Mouse (Mus musculus) midbrain, embryonic 11.5 days (tissue): ENCODE results near the gene Gm12184. TPM values are rescaled to one million over a fixed set of nuclear protein-coding genes. Genes with fewer than 3 reads are reported as not detected.
A peak's percentile ranks its signal among the peaks of the same experiment; 100 is the strongest.
"Not testable (repeated sequence)": the region's sequence is repeated elsewhere in the genome, so short reads cannot be mapped to it uniquely, and the experiment has no call there.

ENCODE experiments used
- ATAC-seq: fragments of 200-750 bp; cut with Nextera tagmentation; 2 replicates; pipeline ENCODE4 v1.8.0; 2017; ENCODE audit warnings: moderate TSS enrichment, moderate library complexity; ENCODE audit not compliant: low FRiP score
- DNase-seq: peaks from one replicate; pipeline ENCODE4 v3.0.0; 2015; ENCODE audit warnings: low spot score; ENCODE audit errors: missing footprints
- H3K27ac ChIP-seq: fragments of 300-500 bp; sonication (generic); 2 replicates; pipeline ENCODE4 v1.5.1; 2014; ENCODE audit warnings: low read depth, low read length
- H3K27me3 ChIP-seq: fragments of 300-500 bp; sonication (generic); 2 replicates; pipeline ENCODE4 v1.6.1; 2014; ENCODE audit warnings: mild to moderate bottlenecking, low read length, moderate library complexity, mixed read lengths; ENCODE audit not compliant: control insufficient read depth, insufficient read depth
- H3K36me3 ChIP-seq: fragments of 300-500 bp; sonication (generic); 2 replicates; pipeline ENCODE4 v1.6.1; 2014; ENCODE audit warnings: mild to moderate bottlenecking, low read length, moderate library complexity, mixed read lengths; ENCODE audit not compliant: control insufficient read depth, insufficient read depth
- H3K4me1 ChIP-seq: fragments of 300-500 bp; sonication (generic); 2 replicates; pipeline ENCODE4 v1.6.1; 2014; ENCODE audit warnings: low read length; ENCODE audit not compliant: control insufficient read depth, insufficient read depth
- H3K4me2 ChIP-seq: fragments of 300-500 bp; sonication (generic); 2 replicates; pipeline ENCODE4 v1.6.1; 2014; ENCODE audit warnings: mild to moderate bottlenecking, moderate library complexity
- H3K4me3 ChIP-seq: fragments of 300-500 bp; sonication (generic); 2 replicates; pipeline ENCODE4 v1.5.1; 2014; ENCODE audit warnings: low read depth, low read length
- H3K9ac ChIP-seq: fragments of 300-500 bp; sonication (generic); 2 replicates; pipeline ENCODE4 v1.6.1; 2014; ENCODE audit warnings: low read length
- H3K9me3 ChIP-seq: fragments of 300-500 bp; sonication (generic); 2 replicates; pipeline ENCODE4 v1.6.1; 2016; ENCODE audit warnings: low read length; ENCODE audit not compliant: control insufficient read depth
- WGBS: fragments of 180-500 bp; shearing (Covaris S2); extraction: QIAGEN DNeasy Blood & Tissue Kit; methylation state at CpG from one replicate; pipeline ENCODE4 v1.1.7; 2014; 5-methylcytosine and 5-hydroxymethylcytosine counted together
- polyA plus RNA-seq: library from polyadenylated mRNA; unstranded; fragments of >200 nt; fragmentation: Nextera tagmentation; extraction: Ambion mirVana; gene quantifications from 2 replicates; pipeline ENCODE4 v1.2.1, GENCODE M21; 2014

The Gm12184 gene
- polyA plus RNA-seq, 1 experiment from 2014 or later, result 11.5 TPM

DNA sequence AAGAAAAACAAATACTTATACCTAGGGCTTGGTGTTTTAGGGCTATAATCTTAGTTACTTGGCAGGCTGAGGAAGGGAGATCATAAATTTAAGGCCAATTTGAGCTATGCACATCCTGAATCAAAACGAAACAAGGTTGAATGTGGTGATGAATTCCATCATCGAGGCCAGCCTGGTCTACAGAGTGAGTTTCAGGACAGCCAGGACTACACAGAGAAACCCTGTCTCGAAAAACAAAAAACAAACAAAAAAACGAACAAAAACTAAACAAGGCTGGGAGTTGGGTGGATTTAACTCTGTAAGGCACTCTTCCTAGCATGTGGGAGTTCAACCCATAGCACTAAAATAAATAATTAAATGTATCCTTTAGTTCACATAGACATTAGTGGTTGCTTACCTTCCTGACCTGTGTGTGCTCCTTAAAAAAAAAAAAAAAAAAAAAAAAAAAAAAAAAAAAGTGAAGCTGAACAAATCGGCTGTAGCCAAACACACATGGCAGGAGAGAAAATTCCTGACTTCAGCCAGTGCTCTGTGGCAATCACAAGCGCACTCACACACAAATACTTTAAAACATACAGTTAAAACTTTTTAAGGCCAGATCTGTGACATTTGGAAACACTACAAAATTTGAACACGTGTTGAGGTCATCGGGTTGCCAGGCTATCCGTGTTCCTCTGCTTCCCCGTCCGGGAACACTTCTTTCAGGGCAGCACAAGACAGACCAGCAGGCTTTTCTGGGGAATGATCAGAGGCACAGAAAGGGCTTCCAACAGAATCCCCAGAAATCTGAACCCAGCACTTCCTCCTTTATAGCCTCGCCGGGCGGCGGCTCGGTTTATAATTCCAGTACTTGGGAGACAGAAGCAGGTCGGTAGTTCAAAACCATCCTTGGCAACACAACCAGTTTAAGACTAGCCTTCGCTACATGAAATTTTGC is 27.2 kb downstream of the Gm12184 start:
- peak overlapping the region; percentile 96 for H3K4me2 ChIP-seq
- H3K9ac ChIP-seq, result peak overlapping the region; percentile 95
- peaks cover 17% of the 10 kb centered on the region for H3K4me1 ChIP-seq
- 9% methylated on average over 18 of the region's 18 CpGs for WGBS
- H3K27ac ChIP-seq, result peak overlapping the region; percentile 73
- no peaks in the 10 kb centered on the region for H3K27me3 ChIP-seq
- DNase-seq, result no peak
- H3K36me3 ChIP-seq, result peaks cover 27% of the 10 kb centered on the region
- H3K4me3 ChIP-seq, result peak overlapping the region; percentile 95
- ATAC-seq, result peak; percentile 33
- no peaks in the 10 kb centered on the region for H3K9me3 ChIP-seq

DNA sequence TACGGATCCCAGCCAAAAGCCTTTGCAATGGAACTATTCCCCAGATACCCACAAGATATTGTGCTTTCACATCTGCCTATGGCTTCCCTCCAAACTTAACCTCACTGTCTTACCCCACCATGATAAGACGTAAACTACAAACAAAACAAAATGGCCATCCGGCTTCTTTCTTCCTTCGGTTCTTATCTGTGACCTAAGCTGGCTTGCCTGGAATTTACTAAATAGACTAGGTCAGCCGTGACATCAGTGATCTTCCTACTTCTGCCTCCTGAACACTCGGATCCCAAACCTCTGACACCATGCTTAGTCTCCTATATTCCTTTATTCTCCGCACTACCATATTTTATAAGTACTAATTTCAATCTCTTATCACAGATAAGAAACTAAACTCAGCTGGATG is 28.1 kb downstream of the Gm12184 start:
- Histone ChIP-seq H3K27me3 (no peaks in the 10 kb centered on the region), H3K9ac (no peak overlapping the region), H3K4me2 (peak overlapping the region; percentile 96; the same call in 1 of the 2 replicates), H3K4me3 (no peak overlapping the region), H3K4me1 (peaks cover 17% of the 10 kb centered on the region), H3K27ac (no peak overlapping the region), H3K36me3 (peaks cover 19% of the 10 kb centered on the region), H3K9me3 (no peaks in the 10 kb centered on the region)
- WGBS, result 64% methylated on average over 7 of the region's 7 CpGs
- ATAC-seq (no peak), DNase-seq (no peak)

DNA sequence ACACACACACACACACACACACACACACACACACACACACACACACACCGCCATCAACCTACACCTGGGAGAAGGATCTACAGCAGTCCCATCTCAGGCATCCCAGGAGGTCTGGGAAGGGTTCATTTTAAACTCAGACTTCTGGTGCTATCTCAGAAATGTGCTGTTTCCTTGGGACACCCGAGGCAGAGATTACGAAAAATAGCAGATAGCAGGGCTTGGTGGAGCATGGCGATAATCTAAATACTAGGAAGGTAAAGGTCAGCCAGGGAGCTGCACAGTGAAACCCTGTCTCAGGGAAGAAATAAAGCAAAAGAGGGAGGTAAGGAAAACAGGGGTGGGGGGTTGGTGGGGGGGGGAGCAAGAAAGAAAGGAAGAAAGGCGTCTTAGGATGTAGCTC is 29.2 kb downstream of the Gm12184 start:
- Histone ChIP-seq H3K4me2 (no peak overlapping the region), H3K27me3 (no peaks in the 10 kb centered on the region), H3K9ac (no peak overlapping the region), H3K4me3 (no peak overlapping the region), H3K9me3 (no peaks in the 10 kb centered on the region), H3K36me3 (peaks cover 9% of the 10 kb centered on the region), H3K4me1 (peaks cover 16% of the 10 kb centered on the region), H3K27ac (no peak overlapping the region)
- no peak for DNase-seq
- ATAC-seq, result no peak
- WGBS, result 94% methylated on average over 5 of the region's 5 CpGs

DNA sequence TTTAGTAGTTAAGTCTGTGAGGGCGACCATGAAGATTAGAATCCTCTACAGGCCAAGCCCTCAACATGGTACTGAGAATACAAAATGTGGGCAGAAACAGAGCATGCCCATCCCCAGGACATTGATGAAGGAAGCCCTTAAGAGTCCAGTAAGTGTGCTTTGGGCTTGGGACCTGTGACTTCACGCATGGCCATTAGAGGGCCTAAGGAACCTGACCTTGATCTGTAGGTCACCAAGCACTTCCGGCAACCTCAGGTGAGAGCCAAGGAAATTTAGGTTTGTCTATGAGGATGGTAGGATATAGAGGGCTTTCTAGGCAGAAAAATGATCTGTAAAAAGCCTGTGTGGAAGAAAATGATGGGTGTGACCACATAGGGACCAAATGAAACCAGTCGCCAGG is 30.2 kb downstream of the Gm12184 start:
- peaks cover 2% of the 10 kb centered on the region for H3K36me3 ChIP-seq
- no peak overlapping the region for H3K9ac ChIP-seq
- peaks cover 7% of the 10 kb centered on the region for H3K4me1 ChIP-seq
- ATAC-seq (no peak), DNase-seq (no peak)
- H3K27ac ChIP-seq, result no peak overlapping the region
- H3K9me3 ChIP-seq, result no peaks in the 10 kb centered on the region
- H3K27me3 ChIP-seq, result no peaks in the 10 kb centered on the region
- no peak overlapping the region for H3K4me2 ChIP-seq
- WGBS, result 85% methylated on average over 4 of the region's 4 CpGs
- no peak overlapping the region for H3K4me3 ChIP-seq

DNA sequence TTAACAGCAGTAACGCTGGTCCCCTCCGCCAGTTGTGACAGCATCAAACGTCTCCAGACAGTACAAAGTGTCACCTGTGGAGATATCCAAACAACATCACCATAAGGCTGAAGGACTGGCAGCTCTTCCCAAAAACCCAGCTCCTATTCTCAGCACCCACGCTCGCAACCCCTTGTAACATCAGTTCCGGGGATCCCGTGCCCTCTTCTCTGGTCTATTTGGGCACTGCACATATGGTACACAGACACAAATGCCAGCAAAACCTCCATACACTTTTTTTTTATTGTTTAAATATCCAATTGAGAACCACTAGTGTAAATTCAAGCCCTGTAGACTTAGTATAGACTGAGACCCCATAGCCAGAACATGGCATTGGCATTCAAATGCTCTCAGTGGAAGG is 31.2 kb downstream of the Gm12184 start:
- H3K27ac ChIP-seq, result no peak overlapping the region
- no peaks in the 10 kb centered on the region for H3K36me3 ChIP-seq
- H3K9ac ChIP-seq, result no peak overlapping the region
- DNase-seq (no peak), ATAC-seq (no peak)
- H3K9me3 ChIP-seq, result no peaks in the 10 kb centered on the region
- no peak overlapping the region for H3K4me3 ChIP-seq
- H3K27me3 ChIP-seq, result no peaks in the 10 kb centered on the region
- H3K4me2 ChIP-seq, result no peak overlapping the region
- H3K4me1 ChIP-seq, result peaks cover 4% of the 10 kb centered on the region; the same call in 1 of the 2 replicates
- 88% methylated on average over 7 of the region's 7 CpGs for WGBS

DNA sequence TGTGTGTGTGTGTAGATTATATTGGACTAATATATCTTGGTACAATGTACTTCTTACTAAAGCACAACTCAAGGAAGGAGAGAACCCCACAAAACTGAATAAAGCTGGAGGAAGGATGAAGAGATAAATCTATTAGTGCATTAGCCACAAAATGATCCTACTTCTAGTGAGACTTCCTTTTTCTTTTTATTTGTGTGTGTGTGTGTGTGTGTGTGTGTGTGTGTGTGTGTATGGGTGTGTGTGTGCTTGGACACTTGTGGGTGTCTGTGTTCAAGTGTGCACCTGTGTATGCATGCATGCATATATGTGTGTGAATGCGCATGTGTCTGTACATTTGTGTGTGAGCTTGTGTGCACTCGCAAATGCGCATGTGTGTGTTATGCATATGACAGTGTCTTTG is 33.3 kb downstream of the Gm12184 start:
- Histone ChIP-seq H3K27me3 (no peaks in the 10 kb centered on the region), H3K4me2 (no peak overlapping the region), H3K36me3 (no peaks in the 10 kb centered on the region), H3K27ac (no peak overlapping the region), H3K4me1 (no peaks in the 10 kb centered on the region), H3K9me3 (no peaks in the 10 kb centered on the region), H3K4me3 (no peak overlapping the region), H3K9ac (no peak overlapping the region)
- ATAC-seq (no peak), DNase-seq (peak; percentile 19)
- 97% methylated on average over 3 of the region's 3 CpGs for WGBS

DNA sequence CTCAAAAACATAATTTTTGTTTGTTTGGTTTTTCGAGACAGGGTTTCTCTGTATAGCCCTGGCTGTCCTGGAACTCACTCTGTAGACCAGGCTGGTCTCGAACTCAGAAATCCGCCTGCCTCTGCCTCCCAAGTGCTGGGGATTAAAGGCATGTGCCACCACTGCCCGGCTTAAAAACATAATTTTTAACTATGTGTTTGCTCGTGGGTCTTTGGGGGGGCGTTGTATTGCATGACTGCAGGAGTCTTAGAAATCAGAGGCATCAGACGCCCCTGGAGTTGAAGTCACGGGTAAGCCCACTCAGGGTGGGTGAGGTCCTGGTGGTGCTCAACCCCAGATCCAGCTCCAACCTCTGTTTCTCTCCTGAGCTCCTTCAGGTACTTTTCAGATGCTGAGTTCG is 34.6 kb downstream of the Gm12184 start:
- not testable (repeated sequence) for ATAC-seq, H3K4me1 ChIP-seq, H3K4me2 ChIP-seq

DNA sequence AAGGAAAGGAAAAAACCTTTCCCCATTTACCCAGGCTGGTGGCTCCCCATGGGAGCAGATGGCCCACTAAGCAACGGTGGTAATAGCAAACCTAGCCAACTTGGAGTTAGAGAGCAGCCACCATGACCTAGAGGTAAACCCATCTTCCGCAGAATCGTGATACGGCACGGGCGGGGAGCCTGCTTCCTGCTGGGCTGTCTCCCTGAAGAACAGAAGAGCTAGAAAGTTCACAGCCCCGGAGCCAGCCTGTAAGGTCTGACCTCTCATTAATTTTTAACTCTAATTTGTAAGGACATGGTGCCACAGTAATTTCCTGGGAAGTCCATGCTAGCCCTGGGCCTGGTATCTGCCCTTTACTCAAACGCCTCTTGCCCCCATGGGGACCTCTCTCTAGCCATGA is 35.5 kb downstream of the Gm12184 start:
- Histone ChIP-seq H3K4me2 (no peak overlapping the region), H3K9me3 (no peaks in the 10 kb centered on the region), H3K27me3 (no peaks in the 10 kb centered on the region), H3K4me1 (no peaks in the 10 kb centered on the region), H3K36me3 (no peaks in the 10 kb centered on the region), H3K9ac (no peak overlapping the region), H3K27ac (no peak overlapping the region), H3K4me3 (no peak overlapping the region)
- no peak for DNase-seq
- ATAC-seq, result no peak
- WGBS, result 63% methylated on average over 8 of the region's 8 CpGs

More for the DNA sequence above, 34.6 kb downstream of the Gm12184 start:
- H3K9me3 ChIP-seq, H3K27ac ChIP-seq, H3K36me3 ChIP-seq, H3K9ac ChIP-seq, DNase-seq, H3K4me3 ChIP-seq, H3K27me3 ChIP-seq: not testable (repeated sequence)
- WGBS, result 85% methylated on average over 9 of the region's 9 CpGs

DNA sequence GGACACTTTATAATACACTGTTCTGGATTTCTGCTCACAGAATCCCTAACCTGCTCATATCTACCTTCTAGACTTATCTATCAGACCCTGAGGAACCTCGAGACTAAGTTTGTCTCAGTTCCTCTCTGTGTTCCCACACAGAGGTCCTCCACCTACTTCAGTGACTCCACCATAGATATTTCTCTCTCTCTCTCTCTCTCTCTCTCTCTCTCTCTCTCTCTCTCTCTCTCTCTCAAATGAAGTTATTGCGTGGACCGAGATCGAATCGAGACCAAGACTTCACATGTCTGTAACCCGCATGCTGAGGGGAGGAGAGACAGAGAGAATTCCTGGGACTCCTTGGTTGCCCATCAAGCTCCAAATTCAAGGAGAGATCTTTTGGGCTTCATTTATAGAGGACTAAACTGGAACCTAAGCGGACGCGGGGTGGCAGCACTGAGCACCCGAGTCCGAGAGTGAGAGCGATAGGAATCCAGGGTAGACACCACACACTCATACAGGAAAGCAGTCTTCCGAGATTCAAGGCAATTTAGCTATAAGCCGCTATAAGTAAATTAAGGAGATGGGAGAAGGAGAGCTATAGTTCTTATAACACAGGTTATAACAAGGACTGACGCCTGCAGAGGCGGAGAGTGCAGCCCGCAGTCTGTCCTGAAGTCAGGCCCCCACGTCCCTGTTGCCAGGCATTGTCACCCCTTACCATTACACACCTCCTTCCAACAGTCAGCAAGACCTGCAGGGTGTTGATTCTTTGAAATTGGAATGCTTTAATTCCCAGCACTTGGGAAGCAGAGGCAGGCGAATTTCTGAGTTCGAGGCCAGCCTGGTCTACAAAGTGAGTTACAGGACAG is 36.3 kb downstream of the Gm12184 start:
- peak overlapping the region; percentile 38 for H3K4me2 ChIP-seq
- DNase-seq, result peak; percentile 99
- no peaks in the 10 kb centered on the region for H3K9me3 ChIP-seq
- no peaks in the 10 kb centered on the region for H3K4me1 ChIP-seq
- H3K27ac ChIP-seq, result no peak overlapping the region
- H3K9ac ChIP-seq, result peak overlapping the region; percentile 30; the same call in 1 of the 2 replicates
- 17% methylated on average over 20 of the region's 20 CpGs for WGBS
- 0 out of 2 replicates have a peak overlapping the region, but pooled peaks have one; percentile 5 for H3K4me3 ChIP-seq
- H3K27me3 ChIP-seq, result no peaks in the 10 kb centered on the region
- peak; percentile 64 for ATAC-seq
- H3K36me3 ChIP-seq, result no peaks in the 10 kb centered on the region
